Mouse (Mus musculus) lung, embryonic 14.5 days (tissue): ENCODE results near the gene Hamp2. TPM values are rescaled to one million over a fixed set of nuclear protein-coding genes. Genes with fewer than 3 reads are reported as not detected.

Source experiments
- ATAC-seq: fragments of 200-750 bp; cut with Nextera tagmentation; 2 replicates; pipeline ENCODE4 v1.8.0; 2017; ENCODE audit warnings: mild to moderate bottlenecking, moderate TSS enrichment, moderate library complexity; ENCODE audit not compliant: insufficient read depth
- DNase-seq: peaks from one replicate; pipeline ENCODE4 v3.0.0-alpha.2; 2015
- H3K27ac ChIP-seq: fragments of 300-500 bp; sonication (generic); 2 replicates; pipeline ENCODE4 v1.5.1; 2014; ENCODE audit warnings: low read depth, mild to moderate bottlenecking, moderate library complexity
- H3K27me3 ChIP-seq: fragments of 300-500 bp; sonication (generic); 2 replicates; pipeline ENCODE4 v1.6.1; 2014; ENCODE audit warnings: low read length, control low read depth; ENCODE audit not compliant: insufficient read depth
- H3K36me3 ChIP-seq: fragments of 300-500 bp; sonication (generic); 2 replicates; pipeline ENCODE4 v1.6.1; 2014; ENCODE audit warnings: control low read depth; ENCODE audit not compliant: insufficient read depth
- H3K4me1 ChIP-seq: fragments of 300-500 bp; sonication (generic); 2 replicates; pipeline ENCODE4 v1.6.1; 2014; ENCODE audit warnings: antibody characterized with exemption, control low read depth; ENCODE audit not compliant: insufficient read depth
- H3K4me2 ChIP-seq: fragments of 300-500 bp; sonication (generic); 2 replicates; pipeline ENCODE4 v1.6.1; 2014; ENCODE audit warnings: mild to moderate bottlenecking
- H3K4me3 ChIP-seq: fragments of 300-500 bp; sonication (generic); 2 replicates; pipeline ENCODE4 v1.5.1; 2014; ENCODE audit warnings: low read depth, low read length
- H3K9ac ChIP-seq: fragments of 300-500 bp; sonication (generic); 2 replicates; pipeline ENCODE4 v1.6.1; 2014
- H3K9me3 ChIP-seq: fragments of 300-500 bp; sonication (generic); 2 replicates; pipeline ENCODE4 v1.6.1; 2016; ENCODE audit warnings: low read depth, low read length, control low read depth
- CTCF ChIP-seq: IDR thresholded peaks from 2 replicates; pipeline ENCODE4 v1.5.1; 2016; ENCODE audit warnings: antibody characterized with exemption, low read depth
- WGBS: fragments of 180-500 bp; shearing (Covaris S2); extraction: QIAGEN DNeasy Blood & Tissue Kit; methylation state at CpG from one replicate; pipeline ENCODE4 v1.1.7; 2014; 5-methylcytosine and 5-hydroxymethylcytosine counted together
- polyA plus RNA-seq: library from polyadenylated mRNA; unstranded; fragments of >200 nt; fragmentation: Nextera tagmentation; extraction: Ambion mirVana; gene quantifications from 2 replicates; pipeline ENCODE4 v1.2.1, GENCODE M21; 2014

Gene Hamp2
- polyA plus RNA-seq, 1 experiment from 2014 or later: not detected

DNA sequence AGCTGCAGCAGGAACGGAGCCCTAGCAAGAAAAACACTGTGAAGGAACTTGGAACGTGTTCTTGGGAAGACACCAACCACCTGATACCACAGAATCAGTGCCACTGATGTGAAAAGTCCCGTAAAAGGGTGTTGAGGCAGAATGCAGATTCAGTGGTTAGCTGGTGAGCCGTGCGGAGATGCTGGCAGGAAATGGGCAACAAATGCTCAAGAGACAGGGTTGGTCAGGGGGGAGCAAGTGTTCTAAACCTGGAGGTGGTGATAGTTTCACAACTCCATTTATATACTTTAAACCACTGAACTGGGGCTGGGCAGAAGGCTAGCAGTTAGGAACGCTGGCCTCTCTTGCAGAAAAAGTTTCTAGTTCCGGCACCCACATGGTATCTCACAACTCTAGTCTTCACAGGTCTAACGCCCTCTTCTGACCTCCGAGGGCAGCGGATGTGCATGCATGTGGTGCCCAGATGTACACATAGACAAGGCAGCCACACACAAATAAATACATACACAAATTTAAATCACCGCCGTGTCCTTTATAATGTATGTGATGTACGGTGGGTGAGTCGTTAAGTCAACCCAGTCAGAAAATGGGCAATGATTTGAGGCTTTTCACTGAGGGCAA is 36.8 kb downstream of the Hamp2 start:
- WGBS: 79% methylated on average over 14 of the region's 14 CpGs
- no peak for ATAC-seq

DNA sequence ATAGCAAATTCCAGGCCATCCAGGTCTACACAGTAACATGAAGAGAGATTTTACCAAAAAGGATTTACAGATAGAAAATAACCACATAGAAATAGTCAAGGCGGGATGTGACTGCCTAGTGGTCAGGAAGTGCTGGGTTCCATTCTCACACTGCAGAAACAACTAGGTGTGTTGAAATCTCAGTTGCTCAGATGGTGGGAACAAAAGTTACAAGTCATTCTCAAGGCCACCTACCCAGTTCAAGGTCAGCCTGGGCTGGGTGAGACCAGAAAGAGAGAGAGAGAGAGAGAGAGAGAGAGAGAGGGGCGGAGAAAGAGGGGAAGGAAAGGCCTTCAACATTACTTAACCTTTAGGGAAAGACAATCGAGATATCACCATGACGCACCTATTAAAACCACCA is 37.6 kb downstream of the Hamp2 start:
- Histone ChIP-seq H3K4me3 (no peak overlapping the region), H3K9ac (no peak overlapping the region), H3K36me3 (no peaks in the 10 kb centered on the region), H3K27ac (no peak overlapping the region), H3K9me3 (0 out of 2 replicates have a peak, but pooled peaks cover 2% of the 10 kb centered on the region), H3K27me3 (no peaks in the 10 kb centered on the region), H3K4me2 (no peak overlapping the region), H3K4me1 (no peaks in the 10 kb centered on the region)
- ATAC-seq: no peak
- no peak for DNase-seq
- 78% methylated on average over 4 of the region's 4 CpGs for WGBS
- TF ChIP-seq CTCF: no peak

More for the DNA sequence above, 36.8 kb downstream of the Hamp2 start:
- Histone ChIP-seq H3K36me3 (no peaks in the 10 kb centered on the region), H3K4me1 (no peaks in the 10 kb centered on the region), H3K27me3 (no peaks in the 10 kb centered on the region), H3K9ac (no peak overlapping the region), H3K4me2 (no peak overlapping the region), H3K27ac (no peak overlapping the region), H3K9me3 (0 out of 2 replicates have a peak, but pooled peaks cover 2% of the 10 kb centered on the region), H3K4me3 (no peak overlapping the region)
- DNase-seq: no peak
- no peak for TF ChIP-seq CTCF

DNA sequence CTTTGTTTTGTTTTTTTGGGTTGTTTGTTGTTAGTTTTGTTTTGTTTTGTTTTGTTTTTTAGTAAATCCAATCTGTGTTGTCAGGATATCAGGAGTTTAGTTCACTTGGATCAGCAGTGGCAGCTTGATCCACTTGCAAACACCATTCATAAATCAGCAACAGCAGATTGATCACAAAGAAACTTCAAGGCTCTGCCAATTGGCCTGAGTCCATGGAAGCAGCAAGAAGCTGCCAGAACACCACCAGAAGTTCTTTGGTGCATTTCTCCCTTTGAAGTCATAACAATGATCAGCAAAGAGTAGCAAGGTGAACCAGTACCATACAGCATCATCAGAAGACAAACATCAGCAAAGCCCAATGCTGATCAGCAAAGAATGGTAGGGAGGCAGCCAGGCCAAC is 40.4 kb downstream of the Hamp2 start:
- no peak overlapping the region for H3K4me2 ChIP-seq
- H3K36me3 ChIP-seq: no peaks in the 10 kb centered on the region
- TF ChIP-seq CTCF: no peak
- no peak overlapping the region for H3K9ac ChIP-seq
- H3K9me3 ChIP-seq: 0 out of 2 replicates have a peak, but pooled peaks cover 2% of the 10 kb centered on the region
- no peak overlapping the region for H3K4me3 ChIP-seq
- no peak overlapping the region for H3K27ac ChIP-seq
- no peaks in the 10 kb centered on the region for H3K27me3 ChIP-seq
- ATAC-seq (no peak), DNase-seq (peak; percentile 35)
- no peaks in the 10 kb centered on the region for H3K4me1 ChIP-seq

DNA sequence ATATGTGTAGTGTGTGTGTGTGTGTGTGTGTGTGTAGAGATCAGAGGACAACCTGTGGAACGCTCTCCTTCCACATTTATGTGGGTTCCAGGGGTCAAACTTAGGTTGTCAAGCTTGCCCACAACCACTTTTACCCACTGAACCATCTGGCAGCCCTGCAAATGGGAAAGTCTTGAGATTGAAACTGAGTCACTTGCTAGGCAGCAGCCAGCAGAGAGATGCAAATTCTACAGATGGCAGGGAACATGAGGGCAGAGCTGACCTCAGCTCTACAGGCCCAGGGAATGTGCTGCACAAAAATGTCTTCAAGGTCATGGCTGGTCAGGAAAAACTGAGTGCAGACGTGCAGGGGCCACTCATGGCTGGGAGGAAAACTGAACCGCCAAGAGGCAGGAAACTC is 43.1 kb downstream of the Hamp2 start:
- ATAC-seq: no peak
- 73% methylated on average over 3 of the region's 3 CpGs for WGBS

DNA sequence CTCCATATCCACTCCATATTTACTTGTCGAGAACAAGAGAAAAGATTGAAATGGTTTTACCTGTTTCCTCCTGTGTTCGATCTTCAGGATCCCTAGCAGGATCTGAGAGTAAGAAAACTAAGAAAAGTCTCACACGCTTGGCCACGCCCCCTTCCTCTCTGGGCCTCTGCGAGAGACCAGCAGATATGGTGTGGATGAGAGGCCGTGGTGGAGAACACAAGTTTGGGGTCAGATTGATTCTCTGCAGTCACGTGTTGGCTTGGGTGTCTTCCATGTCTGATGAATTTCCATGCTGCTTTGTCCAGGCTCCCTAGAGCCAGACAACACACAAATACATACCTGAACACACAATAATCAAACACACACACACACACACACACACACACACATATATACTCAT is 44.3 kb downstream of the Hamp2 start, which contains the start of gene Cd22:
Cd22 (minus strand) TSS at position 167 of the 400 bp plus-strand sequence.
- Histone ChIP-seq H3K4me3 (no peak within 1 kb of the TSS), H3K9ac (no peak within 1 kb of the TSS), H3K27me3 (no peaks in the 10 kb centered on the region), H3K4me2 (no peak within 1 kb of the TSS), H3K9me3 (0 out of 2 replicates have a peak, but pooled peaks cover 2% of the 10 kb centered on the region), H3K36me3 (no peaks in the 10 kb centered on the region), H3K4me1 (no peaks in the 10 kb centered on the region), H3K27ac (no peak within 1 kb of the TSS)
- ATAC-seq: no peak
- DNase-seq: no peak
- no peak for TF ChIP-seq CTCF
- 43% methylated on average over 7 of the region's 7 CpGs for whole genome bisulfite sequencing

More for the DNA sequence above, 43.1 kb downstream of the Hamp2 start:
- Histone ChIP-seq H3K4me3 (no peak overlapping the region), H3K36me3 (no peaks in the 10 kb centered on the region), H3K9me3 (0 out of 2 replicates have a peak, but pooled peaks cover 2% of the 10 kb centered on the region), H3K27me3 (no peaks in the 10 kb centered on the region), H3K4me1 (no peaks in the 10 kb centered on the region), H3K4me2 (no peak overlapping the region), H3K27ac (no peak overlapping the region), H3K9ac (no peak overlapping the region)
- TF ChIP-seq CTCF: no peak
- no peak for DNase-seq

DNA sequence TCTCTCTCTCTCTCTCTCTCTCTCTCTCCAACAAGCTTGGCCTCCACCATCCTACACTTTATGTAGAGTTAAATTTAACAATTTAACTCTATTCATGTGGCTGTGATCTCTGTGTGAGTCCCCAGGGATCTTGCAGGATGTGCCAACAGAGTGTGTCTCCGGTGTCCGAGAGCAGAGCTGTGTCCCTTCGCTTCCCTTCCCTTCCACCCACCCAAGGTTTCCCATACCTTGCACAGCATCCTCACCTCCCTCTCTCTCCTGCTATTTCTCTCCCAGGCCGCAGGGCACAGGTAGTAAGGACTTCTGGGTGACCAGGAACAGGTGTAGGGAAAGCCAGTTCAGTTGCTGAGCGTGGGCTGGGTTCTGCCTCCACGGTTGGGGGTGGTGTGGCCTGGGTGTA is 45.5 kb downstream of the Hamp2 start:
- DNase-seq (no peak), ATAC-seq (no peak)
- Histone ChIP-seq H3K9me3 (no peaks in the 10 kb centered on the region), H3K4me2 (no peak overlapping the region), H3K9ac (no peak overlapping the region), H3K36me3 (no peaks in the 10 kb centered on the region), H3K27ac (no peak overlapping the region), H3K4me1 (no peaks in the 10 kb centered on the region), H3K4me3 (no peak overlapping the region), H3K27me3 (no peaks in the 10 kb centered on the region)
- WGBS: 80% methylated on average over 6 of the region's 6 CpGs
- TF ChIP-seq CTCF: no peak

DNA sequence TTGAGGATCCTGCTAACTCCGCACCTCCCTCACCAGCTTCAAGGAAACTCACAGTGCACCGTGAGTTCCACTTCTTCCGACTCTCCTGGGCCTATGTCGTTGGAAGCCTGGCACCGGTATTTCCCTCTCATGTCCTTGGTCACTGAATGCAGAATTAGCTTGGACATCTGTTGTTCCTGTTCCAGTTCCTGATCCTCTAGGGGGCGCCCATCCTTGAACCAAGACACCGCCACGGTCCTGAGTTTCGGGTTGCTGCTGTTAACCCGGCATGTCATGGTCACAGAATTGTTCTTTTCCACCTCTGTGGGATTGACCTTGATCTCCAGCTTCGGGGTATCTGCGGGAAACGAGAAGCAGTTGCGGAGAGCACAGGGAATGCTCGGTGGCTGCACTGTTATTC is 51.4 kb downstream of the Hamp2 start:
- ATAC-seq (no peak; the same call in 1 of the 2 replicates), DNase-seq (peak; percentile 82)
- 16% methylated on average over 15 of the region's 15 CpGs for WGBS
- Histone ChIP-seq H3K4me2 (peak overlapping the region; percentile 2; the same call in 1 of the 2 replicates), H3K27ac (no peak overlapping the region), H3K9ac (no peak overlapping the region), H3K27me3 (0 out of 2 replicates have a peak, but pooled peaks cover 5% of the 10 kb centered on the region), H3K4me1 (no peaks in the 10 kb centered on the region), H3K9me3 (no peaks in the 10 kb centered on the region), H3K36me3 (no peaks in the 10 kb centered on the region), H3K4me3 (no peak overlapping the region)
- peak; percentile 77 for TF ChIP-seq CTCF

Other genes with a start within 250 kb of the Hamp2 start
- 0.34 and 0.46 TPM in 2 replicates for gene 2200002J24Rik, start 225.8 kb downstream of the Hamp2 start, polyA plus RNA-seq
- 0.23 and 0.42 TPM in 2 replicates for gene Atp4a, start 212.5 kb downstream of the Hamp2 start, polyA plus RNA-seq
- 169 and 179 TPM in 2 replicates for gene Tmem147, start 195.1 kb downstream of the Hamp2 start, polyA plus RNA-seq
- gene Gapdhs, start 181.0 kb downstream of the Hamp2 start, polyA plus RNA-seq: 0.68 and 0.91 TPM in 2 replicates
- gene Sbsn, start 173.2 kb downstream of the Hamp2 start, polyA plus RNA-seq: 0.34 and 1.3 TPM in 2 replicates
- gene Dmkn, start 160.9 kb downstream of the Hamp2 start, polyA plus RNA-seq: 2.4 TPM in 2 replicates
- not detected in 2 replicates for gene Krtdap, start 136.8 kb downstream of the Hamp2 start, polyA plus RNA-seq
- 0.20 and 0.39 TPM in 2 replicates for gene Ffar2, start 100.9 kb downstream of the Hamp2 start, polyA plus RNA-seq
- not detected in 2 replicates for gene Ffar3, start 68.5 kb downstream of the Hamp2 start, polyA plus RNA-seq
- gene Ffar1, start 63.1 kb downstream of the Hamp2 start, polyA plus RNA-seq: not detected in 2 replicates
- 0.32 TPM in 1 of 2 replicates, not detected in the other for gene Cd22, start 44.3 kb downstream of the Hamp2 start, polyA plus RNA-seq
- 0.12 and 0.25 TPM in 2 replicates for gene Mag, start 9.8 kb downstream of the Hamp2 start, polyA plus RNA-seq
- not detected in 2 replicates for gene Hamp, start 19.4 kb upstream of the Hamp2 start, polyA plus RNA-seq
- 21.8 and 23.3 TPM in 2 replicates for gene Usf2, start 32.1 kb upstream of the Hamp2 start, polyA plus RNA-seq
- gene Lsr, start 48.8 kb upstream of the Hamp2 start, polyA plus RNA-seq: 66.2 and 67.4 TPM in 2 replicates
- 3.6 and 4.9 TPM in 2 replicates for gene Fam187b, start 49.1 kb upstream of the Hamp2 start, polyA plus RNA-seq
- gene Fxyd5, start 117.8 kb upstream of the Hamp2 start, polyA plus RNA-seq: 40.4 and 43.9 TPM in 2 replicates
- 9.1 and 9.8 TPM in 2 replicates for gene Fxyd7, start 126.8 kb upstream of the Hamp2 start, polyA plus RNA-seq
- 51.4 and 56.6 TPM in 2 replicates for gene Fxyd1, start 132.5 kb upstream of the Hamp2 start, polyA plus RNA-seq
- 0.13 and 0.38 TPM in 2 replicates for gene Lgi4, start 134.7 kb upstream of the Hamp2 start, polyA plus RNA-seq
- 30.7 and 34.0 TPM in 2 replicates for gene Fxyd3, start 152.0 kb upstream of the Hamp2 start, polyA plus RNA-seq
- 9.9 and 10.8 TPM in 2 replicates for gene Hpn, start 190.6 kb upstream of the Hamp2 start, polyA plus RNA-seq
- gene Scn1b, start 202.3 kb upstream of the Hamp2 start, polyA plus RNA-seq: 0.93 and 1.3 TPM in 2 replicates
- 56.7 and 67.2 TPM in 2 replicates for gene Gramd1a, start 231.2 kb upstream of the Hamp2 start, polyA plus RNA-seq